Mouse (Mus musculus) lung, adult 2 months (tissue): ENCODE data around the gene Bank1. TPM values are rescaled to one million over a fixed set of nuclear protein-coding genes. Genes with fewer than 3 reads are reported as not detected.

Experiments
- DNase-seq: peaks from one replicate; pipeline ENCODE4 v3.0.0; 2022
- H3K4me1 ChIP-seq: fragments of 200-500 bp; 2 replicates; pipeline ENCODE4 v1.6.1; 2011; ENCODE audit warnings: low read length; ENCODE audit not compliant: control insufficient read depth, insufficient read depth
- H3K4me3 ChIP-seq: fragments of 200-500 bp; replicated peaks from 2 replicates; pipeline ENCODE3; 2011; ENCODE audit warnings: low read depth, mild to moderate bottlenecking, control low read depth, low read length; ENCODE audit errors: extremely low read depth
- CTCF ChIP-seq: fragments of 200-500 bp; IDR thresholded peaks from 2 replicates; pipeline ENCODE4 v1.5.1; 2011; ENCODE audit warnings: mild to moderate bottlenecking, low read length, control low read depth; ENCODE audit not compliant: insufficient read depth
- POLR2A ChIP-seq: fragments of 200-500 bp; IDR thresholded peaks from 2 replicates; pipeline ENCODE4 v1.6.1; 2011; ENCODE audit warnings: low read depth, mild to moderate bottlenecking, control low read depth, low read length, borderline replicate concordance; ENCODE audit errors: extremely low read depth
- WGBS: fragments of 180-500 bp; shearing (Covaris S2); methylation state at CpG from one replicate; pipeline ENCODE4 v1.1.7; 2018; 5-methylcytosine and 5-hydroxymethylcytosine counted together
- polyA plus RNA-seq: library from polyadenylated mRNA; depleted of rRNA; stranded (reverse); fragments of >200 nt; gene quantifications from 2 replicates; pipeline ENCODE4 v1.2.3, GENCODE M21; 2012

Bank1 gene
- polyA plus RNA-seq, 1 experiment, result 2.3 TPM

DNA sequence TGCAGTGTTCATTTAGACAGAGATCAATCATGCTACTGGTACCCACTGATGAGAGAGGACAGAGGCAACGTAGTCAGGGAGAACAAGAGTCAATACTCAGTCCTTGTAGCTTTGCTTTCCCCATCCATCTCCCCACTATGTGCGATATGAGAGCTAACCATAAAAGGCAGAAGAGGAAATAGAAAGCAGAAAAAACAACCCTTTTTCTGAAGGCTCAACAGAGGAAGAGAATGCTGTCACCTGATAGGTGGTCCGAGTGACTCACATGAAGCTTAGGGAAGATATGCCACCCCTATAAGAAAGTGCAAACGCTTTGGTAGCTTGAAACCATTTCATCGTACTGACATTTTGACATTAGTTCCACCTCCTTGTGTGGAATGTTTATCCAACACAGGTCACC, 239.4 kb downstream of the Bank1 start:
- DNase-seq, result no peak
- 48% methylated on average over 5 of the region's 5 CpGs for WGBS
- Histone ChIP-seq H3K4me1 (no peaks in the 10 kb centered on the region), H3K4me3 (no peak overlapping the region)
- TF ChIP-seq CTCF (no peak), POLR2A (no peak)

GRCm38 (mm10) chr3:136085077-136085476, 240.8 kb downstream of the Bank1 start:
- TF ChIP-seq CTCF (no peak), POLR2A (no peak)
- no peak for DNase-seq
- no peaks in the 10 kb centered on the region for H3K4me1 ChIP-seq
- 38% methylated on average over 1 of the region's 1 CpGs for WGBS
- H3K4me3 ChIP-seq, result no peak overlapping the region

GRCm38 (mm10) chr3:136084066-136084465, 241.8 kb downstream of the Bank1 start:
- 38% methylated on average over 5 of the region's 5 CpGs for WGBS
- no peaks in the 10 kb centered on the region for H3K4me1 ChIP-seq
- no peak overlapping the region for H3K4me3 ChIP-seq
- TF ChIP-seq CTCF, result no peak
- no peak for TF ChIP-seq POLR2A
- no peak for DNase-seq

GRCm38 (mm10) chr3:136081264-136081663, 244.6 kb downstream of the Bank1 start:
- no peak overlapping the region for H3K4me3 ChIP-seq
- no peaks in the 10 kb centered on the region for H3K4me1 ChIP-seq
- no peak for TF ChIP-seq CTCF
- TF ChIP-seq POLR2A, result no peak
- no peak for DNase-seq
- WGBS, result 73% methylated on average over 1 of the region's 1 CpGs

DNA sequence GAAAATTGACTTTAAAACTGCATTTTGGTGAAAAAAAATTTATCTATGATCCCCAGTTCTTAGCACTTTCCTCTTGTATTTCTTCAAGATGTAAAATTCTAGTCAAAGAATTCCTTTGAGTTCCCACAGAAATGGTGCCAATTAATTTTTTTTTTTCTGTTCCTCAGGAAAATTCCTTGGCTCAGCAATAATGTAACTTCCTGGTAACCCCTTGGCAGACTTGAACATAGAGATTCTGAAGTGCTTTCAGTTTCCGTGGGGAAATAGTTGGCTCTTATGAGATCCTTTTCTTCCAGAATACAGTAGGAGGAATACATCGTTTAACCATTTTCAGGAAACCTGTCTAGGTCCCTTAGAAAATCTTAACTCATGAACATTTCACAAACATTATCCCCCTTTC, 247.3 kb downstream of the Bank1 start:
- Histone ChIP-seq H3K4me1 (no peaks in the 10 kb centered on the region), H3K4me3 (no peak overlapping the region)
- 26% methylated on average over 2 of the region's 2 CpGs for WGBS
- TF ChIP-seq CTCF, result no peak
- no peak for DNase-seq

GRCm38 (mm10) chr3:136070394-136070793, 255.5 kb downstream of the Bank1 start:
- no peak for DNase-seq
- H3K4me3 ChIP-seq, result no peak overlapping the region
- H3K4me1 ChIP-seq, result no peaks in the 10 kb centered on the region
- TF ChIP-seq CTCF (no peak), POLR2A (no peak)
- WGBS, result 82% methylated on average over 3 of the region's 3 CpGs

- no peaks in the 10 kb centered on the region for H3K4me1 ChIP-seq
- no peak overlapping the region for H3K4me3 ChIP-seq
- TF ChIP-seq CTCF, result no peak
- TF ChIP-seq POLR2A, result no peak
- DNase-seq, result no peak
- 64% methylated on average over 2 of the region's 2 CpGs for WGBS
Measured at GRCm38 (mm10) chr3:136061907-136062306, 264.0 kb downstream of the Bank1 start.

DNA sequence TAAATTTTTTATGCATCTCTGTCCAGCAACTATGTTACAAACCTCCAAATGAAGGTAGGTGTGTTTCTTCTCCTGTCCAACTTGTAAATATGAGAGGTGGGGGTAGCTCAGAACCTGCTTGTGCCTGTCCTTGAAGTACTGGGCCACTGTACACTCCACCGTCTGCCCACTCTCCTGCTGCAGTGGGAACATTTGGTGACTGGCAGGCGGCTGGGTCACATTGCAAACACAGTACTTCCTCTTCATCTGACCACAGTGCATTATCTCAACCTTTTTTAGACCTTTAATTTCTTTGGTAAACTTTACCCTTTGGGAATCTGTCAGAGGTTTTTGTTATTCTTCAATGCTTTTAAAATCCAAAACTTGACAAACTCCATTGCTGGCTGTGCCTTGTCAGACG, 275.2 kb downstream of the Bank1 start:
- H3K4me1 ChIP-seq, result no peaks in the 10 kb centered on the region
- WGBS, result 71% methylated on average over 3 of the region's 3 CpGs
- TF ChIP-seq POLR2A (no peak), CTCF (no peak)
- no peak overlapping the region for H3K4me3 ChIP-seq
- no peak for DNase-seq

DNA sequence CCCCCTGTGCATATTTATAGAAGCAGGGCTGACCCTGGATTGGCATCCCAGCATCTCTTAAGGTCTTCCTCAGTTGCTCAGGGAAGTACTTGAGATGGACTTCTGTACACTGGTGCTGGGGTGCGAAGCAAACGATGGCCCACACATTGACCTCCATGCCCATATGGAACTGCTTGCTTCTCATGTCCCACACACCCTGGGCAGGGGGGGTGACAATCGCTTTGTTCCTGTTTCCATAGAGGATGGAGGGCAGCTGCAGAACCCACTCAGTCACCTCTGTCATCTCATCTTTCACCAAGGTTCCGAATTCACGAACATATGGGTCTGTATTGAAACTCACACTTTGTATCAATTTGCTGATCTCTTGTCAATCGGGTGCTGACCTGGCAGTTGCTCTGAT, 275.7 kb downstream of the Bank1 start:
- 83% methylated on average over 6 of the region's 6 CpGs for WGBS
- no peaks in the 10 kb centered on the region for H3K4me1 ChIP-seq
- no peak for TF ChIP-seq CTCF
- TF ChIP-seq POLR2A, result no peak
- DNase-seq, result no peak
- H3K4me3 ChIP-seq, result no peak overlapping the region

DNA sequence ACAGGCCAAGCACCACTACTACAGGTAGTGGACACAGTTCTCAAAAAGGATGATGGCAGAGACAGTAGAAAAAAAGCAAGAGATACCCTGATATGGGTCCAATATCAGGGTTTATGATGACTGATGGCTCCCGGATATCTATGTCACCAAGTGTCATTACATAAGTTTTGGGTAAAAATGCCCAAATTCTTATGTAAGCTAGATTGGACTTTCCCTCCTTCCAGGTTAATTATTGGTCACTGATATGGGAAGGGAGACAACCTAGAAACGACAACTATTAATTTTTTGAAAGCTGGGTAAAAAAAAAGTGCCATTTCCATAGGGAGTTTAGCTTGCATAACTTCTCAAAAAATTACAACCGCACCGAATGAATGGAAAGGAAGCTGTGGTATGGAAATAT, 277.8 kb downstream of the Bank1 start:
- no peak for DNase-seq

DNA sequence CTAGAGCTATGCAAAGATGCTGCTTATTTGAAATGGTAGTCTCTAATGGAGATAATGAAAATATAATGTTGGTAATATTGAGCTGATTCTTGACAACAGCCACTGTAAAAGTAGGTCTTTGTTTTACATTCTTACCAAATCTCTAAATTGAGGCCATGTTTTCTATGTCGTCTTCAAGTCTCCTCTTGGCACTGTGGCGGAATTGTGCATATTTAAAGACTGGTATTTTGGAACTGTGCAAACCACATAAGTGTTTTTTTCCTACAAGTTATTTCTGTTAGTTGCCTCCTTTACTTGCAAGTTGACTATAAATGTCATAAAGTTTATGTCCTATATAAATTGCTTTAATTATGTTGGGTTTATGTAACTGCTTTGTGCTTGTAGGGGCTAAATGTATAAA, 280.5 kb downstream of the Bank1 start:
- TF ChIP-seq POLR2A, result no peak
- TF ChIP-seq CTCF, result no peak
- Histone ChIP-seq H3K4me3 (no peak overlapping the region), H3K4me1 (no peaks in the 10 kb centered on the region)
- 77% methylated on average over 2 of the region's 2 CpGs for WGBS
- DNase-seq, result no peak

More for the DNA sequence above, 277.8 kb downstream of the Bank1 start:
- Histone ChIP-seq H3K4me1 (no peaks in the 10 kb centered on the region), H3K4me3 (no peak overlapping the region)
- 46% methylated on average over 4 of the region's 4 CpGs for WGBS
- TF ChIP-seq POLR2A (no peak), CTCF (no peak)
